Mouse (Mus musculus): ENCODE results near the gene Dcaf17. TPM values are rescaled to one million over a fixed set of nuclear protein-coding genes. Genes with fewer than 3 reads are reported as not detected.

Dcaf17 gene
- polyA plus RNA-seq, 1 experiment from 2014 or later: 30.5 TPM

- Histone ChIP-seq H3K36me3 (no peaks in the 10 kb centered on the region), H3K27ac (no peak overlapping the region), H3K27me3 (no peaks in the 10 kb centered on the region), H3K9ac (no peak overlapping the region), H3K4me3 (no peak overlapping the region), H3K9me3 (no peaks in the 10 kb centered on the region), H3K4me2 (replicated peaks) (no peak overlapping the region), H3K4me1 (0 out of 2 replicates have a peak, but pooled peaks cover 4% of the 10 kb centered on the region)
- ATAC-seq (ENCODE audit: low FRiP score, low read depth): no peak
- 41% methylated on average over 3 of the region's 3 CpGs for WGBS
Measured at GRCm38 (mm10) chr2:71108541-71108940, 53.4 kb downstream of the Dcaf17 start.

- H3K9ac ChIP-seq: no peak overlapping the region
- H3K4me3 ChIP-seq: no peak overlapping the region
- ATAC-seq (ENCODE audit: low FRiP score, low read depth): peak; percentile 83
- peak overlapping the region; percentile 15; the same call in 1 of the 2 replicates for H3K27ac ChIP-seq
- H3K4me1 ChIP-seq: peaks cover 24% of the 10 kb centered on the region
- H3K27me3 ChIP-seq: no peaks in the 10 kb centered on the region; the same call in 1 of the 2 replicates
- no peaks in the 10 kb centered on the region for H3K9me3 ChIP-seq
- WGBS: 33% methylated on average over 5 of the region's 6 CpGs
- H3K36me3 ChIP-seq: no peaks in the 10 kb centered on the region
- H3K4me2 ChIP-seq (replicated peaks): no peak overlapping the region
Measured at GRCm38 (mm10) chr2:71113489-71114171, 58.5 kb downstream of the Dcaf17 start.

GRCm38 (mm10) chr2:71116151-71116550, 61.0 kb downstream of the Dcaf17 start:
- H3K9me3 ChIP-seq: no peaks in the 10 kb centered on the region
- H3K4me3 ChIP-seq: no peak overlapping the region
- H3K9ac ChIP-seq: no peak overlapping the region
- H3K27ac ChIP-seq: no peak overlapping the region
- H3K4me1 ChIP-seq: peaks cover 49% of the 10 kb centered on the region
- H3K36me3 ChIP-seq: no peaks in the 10 kb centered on the region
- WGBS: 92% methylated on average over 4 of the region's 4 CpGs
- H3K4me2 ChIP-seq (replicated peaks): no peak overlapping the region
- ATAC-seq (ENCODE audit: low FRiP score, low read depth): no peak
- no peaks in the 10 kb centered on the region; the same call in 1 of the 2 replicates for H3K27me3 ChIP-seq

GRCm38 (mm10) chr2:71117797-71118708, 62.9 kb downstream of the Dcaf17 start, which contains the start of gene Cybrd1:
Gene Cybrd1 (plus strand): TSS chr2:71117923.
- peak within 1 kb of the TSS; percentile 82 for H3K4me2 ChIP-seq (replicated peaks)
- H3K9ac ChIP-seq: peak within 1 kb of the TSS; percentile 79
- 1% methylated on average over 60 of the region's 60 CpGs for WGBS
- H3K27me3 ChIP-seq: no peaks in the 10 kb centered on the region; the same call in 1 of the 2 replicates
- peak; percentile 60 for ATAC-seq (ENCODE audit: low FRiP score, low read depth)
- H3K36me3 ChIP-seq: no peaks in the 10 kb centered on the region
- peak within 1 kb of the TSS; percentile 66 for H3K4me3 ChIP-seq
- H3K9me3 ChIP-seq: no peaks in the 10 kb centered on the region
- H3K27ac ChIP-seq: peak within 1 kb of the TSS; percentile 10; the same call in 1 of the 2 replicates
- H3K4me1 ChIP-seq: peaks cover 61% of the 10 kb centered on the region

- WGBS: 87% methylated on average over 10 of the region's 10 CpGs
- Histone ChIP-seq H3K9ac (no peak overlapping the region), H3K4me1 (peaks cover 60% of the 10 kb centered on the region), H3K9me3 (no peaks in the 10 kb centered on the region), H3K27me3 (no peaks in the 10 kb centered on the region; the same call in 1 of the 2 replicates), H3K4me2 (replicated peaks) (peak overlapping the region; percentile 21; the same call in 1 of the 2 replicates), H3K4me3 (no peak overlapping the region), H3K27ac (peak overlapping the region; percentile 33; the same call in 1 of the 2 replicates), H3K36me3 (no peaks in the 10 kb centered on the region)
- no peak for ATAC-seq (ENCODE audit: low FRiP score, low read depth)
Measured at GRCm38 (mm10) chr2:71120844-71121243, 65.7 kb downstream of the Dcaf17 start.

- no peak for ATAC-seq (ENCODE audit: low FRiP score, low read depth)
- H3K4me2 ChIP-seq (replicated peaks): peak overlapping the region; percentile 21; the same call in 1 of the 2 replicates
- H3K9me3 ChIP-seq: no peaks in the 10 kb centered on the region
- H3K9ac ChIP-seq: no peak overlapping the region
- H3K27ac ChIP-seq: peak overlapping the region; percentile 33; the same call in 1 of the 2 replicates
- H3K36me3 ChIP-seq: no peaks in the 10 kb centered on the region
- peaks cover 60% of the 10 kb centered on the region for H3K4me1 ChIP-seq
- H3K27me3 ChIP-seq: no peaks in the 10 kb centered on the region; the same call in 1 of the 2 replicates
- H3K4me3 ChIP-seq: no peak overlapping the region
- 45% methylated on average over 5 of the region's 5 CpGs for WGBS
Measured at GRCm38 (mm10) chr2:71121406-71121805, 66.3 kb downstream of the Dcaf17 start.

GRCm38 (mm10) chr2:71122268-71123029, 67.3 kb downstream of the Dcaf17 start:
- no peaks in the 10 kb centered on the region for H3K9me3 ChIP-seq
- no peaks in the 10 kb centered on the region for H3K27me3 ChIP-seq
- H3K27ac ChIP-seq: peak overlapping the region; percentile 28; the same call in 1 of the 2 replicates
- WGBS: 55% methylated on average over 13 of the region's 13 CpGs
- H3K4me1 ChIP-seq: peaks cover 57% of the 10 kb centered on the region
- no peak overlapping the region for H3K4me2 ChIP-seq (replicated peaks)
- no peak; the same call in 1 of the 2 replicates for ATAC-seq (ENCODE audit: low FRiP score, low read depth)
- H3K4me3 ChIP-seq: no peak overlapping the region
- H3K36me3 ChIP-seq: no peaks in the 10 kb centered on the region
- H3K9ac ChIP-seq: no peak overlapping the region

- H3K4me2 ChIP-seq (replicated peaks): no peak overlapping the region
- no peak overlapping the region for H3K27ac ChIP-seq
- no peak overlapping the region for H3K9ac ChIP-seq
- H3K27me3 ChIP-seq: no peaks in the 10 kb centered on the region
- H3K4me1 ChIP-seq: peaks cover 59% of the 10 kb centered on the region
- H3K4me3 ChIP-seq: no peak overlapping the region
- H3K9me3 ChIP-seq: no peaks in the 10 kb centered on the region
- H3K36me3 ChIP-seq: no peaks in the 10 kb centered on the region
- 54% methylated on average over 2 of the region's 2 CpGs for WGBS
- no peak for ATAC-seq (ENCODE audit: low FRiP score, low read depth)
Measured at GRCm38 (mm10) chr2:71123591-71123990, 68.5 kb downstream of the Dcaf17 start.

GRCm38 (mm10) chr2:71127779-71128534, 72.8 kb downstream of the Dcaf17 start:
- Histone ChIP-seq H3K36me3 (peaks cover 18% of the 10 kb centered on the region), H3K4me3 (no peak overlapping the region), H3K27me3 (no peaks in the 10 kb centered on the region), H3K9me3 (no peaks in the 10 kb centered on the region), H3K4me1 (peaks cover 20% of the 10 kb centered on the region), H3K4me2 (replicated peaks) (no peak overlapping the region), H3K27ac (no peak overlapping the region), H3K9ac (no peak overlapping the region)
- 64% methylated on average over 10 of the region's 10 CpGs for whole genome bisulfite sequencing
- ATAC-seq (ENCODE audit: low FRiP score, low read depth): no peak

- H3K9me3 ChIP-seq: no peaks in the 10 kb centered on the region
- H3K4me2 ChIP-seq (replicated peaks): no peak overlapping the region
- H3K36me3 ChIP-seq: peaks cover 23% of the 10 kb centered on the region
- H3K27me3 ChIP-seq: no peaks in the 10 kb centered on the region
- H3K4me3 ChIP-seq: no peak overlapping the region
- no peak overlapping the region for H3K9ac ChIP-seq
- peaks cover 12% of the 10 kb centered on the region for H3K4me1 ChIP-seq
- H3K27ac ChIP-seq: no peak overlapping the region
- WGBS: 92% methylated on average over 2 of the region's 2 CpGs
- ATAC-seq (ENCODE audit: low FRiP score, low read depth): no peak
Measured at GRCm38 (mm10) chr2:71130366-71130765, 75.2 kb downstream of the Dcaf17 start.
